Mouse (Mus musculus) limb, embryonic 11.5 days (tissue): ENCODE measurements around the gene Bscl2. TPM values are rescaled to one million over a fixed set of nuclear protein-coding genes. Genes with fewer than 3 reads are reported as not detected.

Experiments used
- ATAC-seq: fragments of 200-750 bp; cut with Nextera tagmentation; 2 replicates; pipeline ENCODE4 v1.8.0; 2017; ENCODE audit warnings: low read depth; ENCODE audit not compliant: insufficient number of reproducible peaks, low FRiP score, low TSS enrichment
- DNase-seq: peaks from one replicate; pipeline ENCODE4 v3.0.0-alpha.2; 2015; ENCODE audit warnings: low spot score
- H3K27ac ChIP-seq: fragments of 300-500 bp; sonication (generic); replicated peaks from 2 replicates; pipeline ENCODE4 v1.5.1; 2014; ENCODE audit warnings: low read depth, mild to moderate bottlenecking, low read length
- H3K27me3 ChIP-seq: fragments of 300-500 bp; sonication (generic); 2 replicates; pipeline ENCODE4 v1.6.1; 2014; ENCODE audit warnings: mild to moderate bottlenecking, low read length, mixed read lengths; ENCODE audit not compliant: control insufficient read depth, insufficient read depth
- H3K36me3 ChIP-seq: fragments of 300-500 bp; sonication (generic); 2 replicates; pipeline ENCODE4 v1.6.1; 2014; ENCODE audit warnings: mild to moderate bottlenecking, low read length, moderate library complexity, mixed read lengths; ENCODE audit not compliant: control insufficient read depth, insufficient read depth
- H3K4me1 ChIP-seq: fragments of 300-500 bp; sonication (generic); 2 replicates; pipeline ENCODE4 v1.6.1; 2014; ENCODE audit warnings: low read length, mixed read lengths; ENCODE audit not compliant: control insufficient read depth, insufficient read depth
- H3K4me2 ChIP-seq: fragments of 300-500 bp; sonication (generic); 2 replicates; pipeline ENCODE4 v1.6.1; 2014; ENCODE audit warnings: low read depth, mild to moderate bottlenecking, moderate library complexity; ENCODE audit not compliant: severe bottlenecking
- H3K4me3 ChIP-seq: fragments of 300-500 bp; sonication (generic); 2 replicates; pipeline ENCODE4 v1.5.1; 2014; ENCODE audit warnings: low read depth, low read length
- H3K9ac ChIP-seq: fragments of 300-500 bp; sonication (generic); 2 replicates; pipeline ENCODE4 v1.6.1; 2014; ENCODE audit warnings: mild to moderate bottlenecking, low read length
- H3K9me3 ChIP-seq: fragments of 300-500 bp; sonication (generic); 2 replicates; pipeline ENCODE4 v1.6.1; 2016; ENCODE audit warnings: low read length; ENCODE audit not compliant: control insufficient read depth
- WGBS: fragments of 180-500 bp; shearing (Covaris S2); extraction: QIAGEN DNeasy Blood & Tissue Kit; methylation state at CpG from one replicate; pipeline ENCODE4 v1.1.7; 2014; 5-methylcytosine and 5-hydroxymethylcytosine counted together
- polyA plus RNA-seq: library from polyadenylated mRNA; unstranded; fragments of >200 nt; fragmentation: Nextera tagmentation; extraction: Ambion mirVana; gene quantifications from 2 replicates; pipeline ENCODE4 v1.2.1, GENCODE M21; 2014

The Bscl2 gene
- polyA plus RNA-seq, 1 experiment from 2014 or later: 34.1 TPM

DNA sequence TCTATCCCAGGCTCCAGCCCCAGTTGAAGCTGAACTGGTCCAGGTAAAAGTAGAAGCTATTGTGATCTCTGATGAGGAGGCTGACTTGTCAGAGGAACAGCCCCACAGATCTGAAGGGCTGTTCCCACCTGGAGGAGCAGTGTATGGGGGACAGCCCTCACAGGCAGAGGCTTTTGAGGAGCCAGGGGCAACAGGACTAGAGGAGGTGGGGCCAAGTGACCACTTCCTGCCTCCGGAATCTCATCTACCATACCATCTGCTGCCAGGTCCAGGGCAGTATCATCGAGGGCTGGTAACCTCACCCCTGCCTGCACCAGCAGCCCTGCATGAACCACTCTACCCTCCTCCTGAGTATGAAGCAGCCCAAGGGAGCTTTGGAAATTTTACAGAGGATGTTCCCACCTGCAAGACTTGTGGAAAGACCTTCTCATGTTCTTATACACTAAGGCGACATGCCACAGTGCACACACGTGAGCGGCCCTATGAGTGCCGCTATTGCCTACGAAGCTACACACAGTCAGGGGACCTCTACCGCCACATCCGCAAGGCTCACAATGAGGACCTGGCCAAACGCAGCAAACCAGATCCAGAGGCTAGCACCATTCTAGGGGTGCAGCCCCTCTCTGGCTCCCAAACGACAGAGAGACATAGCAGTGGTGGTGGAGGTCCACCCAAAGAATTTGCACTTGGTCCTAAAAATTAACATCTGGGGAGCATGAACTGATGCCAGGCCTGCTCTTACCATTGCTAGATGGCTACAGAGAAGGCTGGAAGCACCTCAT is 33.2 kb upstream of the Bscl2 start:
- no peak overlapping the region for H3K9ac ChIP-seq
- no peaks in the 10 kb centered on the region for H3K9me3 ChIP-seq
- DNase-seq (no peak), ATAC-seq (no peak)
- H3K36me3 ChIP-seq: peaks cover 7% of the 10 kb centered on the region; the same call in 1 of the 2 replicates
- no peak overlapping the region for H3K27ac ChIP-seq
- no peak overlapping the region for H3K4me2 ChIP-seq
- H3K27me3 ChIP-seq: no peaks in the 10 kb centered on the region
- 92% methylated on average over 11 of the region's 11 CpGs for WGBS
- no peak overlapping the region for H3K4me3 ChIP-seq
- H3K4me1 ChIP-seq: 0 out of 2 replicates have a peak, but pooled peaks cover 4% of the 10 kb centered on the region

DNA sequence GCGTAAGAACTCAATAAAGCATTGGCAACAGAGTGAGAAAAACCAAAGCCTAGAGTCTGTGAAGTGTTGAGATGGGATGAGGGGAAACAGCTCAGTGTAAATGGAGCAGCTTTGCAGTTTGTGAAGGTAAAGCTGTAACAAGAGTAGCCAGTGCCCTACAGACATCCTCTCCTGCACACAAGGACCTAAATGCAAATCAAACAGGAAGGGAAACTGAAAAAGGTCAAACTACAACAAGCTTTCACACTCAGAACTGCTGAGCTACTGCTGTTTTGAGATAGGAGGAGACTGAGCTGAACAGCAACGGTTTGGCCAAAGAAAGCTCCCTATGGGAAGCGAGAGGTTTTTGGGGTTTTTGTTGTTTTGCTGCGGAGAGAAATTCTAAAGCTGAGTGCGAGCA is 30.5 kb upstream of the Bscl2 start:
- ATAC-seq (no peak), DNase-seq (no peak)
- no peak overlapping the region for H3K27ac ChIP-seq
- H3K9ac ChIP-seq: no peak overlapping the region
- H3K27me3 ChIP-seq: no peaks in the 10 kb centered on the region
- 0 out of 2 replicates have a peak, but pooled peaks cover 4% of the 10 kb centered on the region for H3K4me1 ChIP-seq
- 92% methylated on average over 5 of the region's 5 CpGs for WGBS
- no peaks in the 10 kb centered on the region for H3K9me3 ChIP-seq
- H3K36me3 ChIP-seq: peaks cover 10% of the 10 kb centered on the region
- H3K4me2 ChIP-seq: no peak overlapping the region
- no peak overlapping the region for H3K4me3 ChIP-seq

- H3K4me2 ChIP-seq: no peak overlapping the region
- no peak overlapping the region for H3K27ac ChIP-seq
- no peak overlapping the region for H3K4me3 ChIP-seq
- H3K9ac ChIP-seq: no peak overlapping the region
- no peaks in the 10 kb centered on the region for H3K9me3 ChIP-seq
- WGBS: 88% methylated on average over 11 of the region's 11 CpGs
- H3K36me3 ChIP-seq: peaks cover 16% of the 10 kb centered on the region
- ATAC-seq (no peak), DNase-seq (no peak)
- no peaks in the 10 kb centered on the region for H3K27me3 ChIP-seq
- H3K4me1 ChIP-seq: peaks cover 8% of the 10 kb centered on the region
Observed at GRCm38 (mm10) chr19:8815812-8816211, 21.5 kb upstream of the Bscl2 start.

GRCm38 (mm10) chr19:8817001-8817400 is 20.3 kb upstream of the Bscl2 start:
- 0 out of 2 replicates have a peak overlapping the region, but pooled peaks have one; percentile 0 for H3K4me3 ChIP-seq

DNA sequence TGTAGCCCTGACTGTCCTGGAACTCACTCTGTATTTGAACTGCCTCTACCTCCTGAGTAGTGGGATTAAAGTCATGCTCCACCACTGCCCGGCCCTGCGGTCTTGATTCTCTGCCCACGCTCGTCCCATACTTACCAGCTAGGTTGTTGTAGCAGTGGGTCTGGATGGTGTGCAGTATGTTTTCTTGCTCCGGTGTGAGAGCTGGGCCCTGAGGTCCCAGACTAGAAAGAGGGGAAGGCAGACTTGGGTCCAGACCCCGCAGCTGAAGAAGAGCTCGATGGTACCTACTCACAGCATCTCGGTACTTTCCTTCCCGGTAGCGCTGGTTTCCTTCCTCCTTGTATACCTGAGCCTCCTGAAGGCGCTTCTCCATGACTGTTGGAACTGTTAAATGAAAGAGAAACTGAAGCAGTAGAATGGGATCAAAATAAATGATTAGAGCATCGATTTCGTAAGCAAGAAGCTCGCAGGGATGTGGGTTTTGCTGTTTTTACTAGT is 18.9 kb upstream of the Bscl2 start:
- Histone ChIP-seq H3K4me2 (peak overlapping the region; percentile 82), H3K4me3 (peak overlapping the region; percentile 100), H3K9ac (peak overlapping the region; percentile 76), H3K4me1 (peaks cover 14% of the 10 kb centered on the region), H3K27ac (peak overlapping the region; percentile 91), H3K36me3 (peaks cover 13% of the 10 kb centered on the region; the same call in 1 of the 2 replicates), H3K27me3 (no peaks in the 10 kb centered on the region), H3K9me3 (no peaks in the 10 kb centered on the region)
- ATAC-seq: no peak
- 30% methylated on average over 14 of the region's 14 CpGs for WGBS
- no peak for DNase-seq

More at GRCm38 (mm10) chr19:8817001-8817400, 20.3 kb upstream of the Bscl2 start:
- WGBS: 91% methylated on average over 3 of the region's 3 CpGs
- Histone ChIP-seq H3K36me3 (peaks cover 13% of the 10 kb centered on the region), H3K4me2 (no peak overlapping the region), H3K27me3 (no peaks in the 10 kb centered on the region), H3K4me1 (peaks cover 10% of the 10 kb centered on the region), H3K9ac (no peak overlapping the region), H3K27ac (no peak overlapping the region), H3K9me3 (no peaks in the 10 kb centered on the region)
- DNase-seq (no peak), ATAC-seq (no peak)

DNA sequence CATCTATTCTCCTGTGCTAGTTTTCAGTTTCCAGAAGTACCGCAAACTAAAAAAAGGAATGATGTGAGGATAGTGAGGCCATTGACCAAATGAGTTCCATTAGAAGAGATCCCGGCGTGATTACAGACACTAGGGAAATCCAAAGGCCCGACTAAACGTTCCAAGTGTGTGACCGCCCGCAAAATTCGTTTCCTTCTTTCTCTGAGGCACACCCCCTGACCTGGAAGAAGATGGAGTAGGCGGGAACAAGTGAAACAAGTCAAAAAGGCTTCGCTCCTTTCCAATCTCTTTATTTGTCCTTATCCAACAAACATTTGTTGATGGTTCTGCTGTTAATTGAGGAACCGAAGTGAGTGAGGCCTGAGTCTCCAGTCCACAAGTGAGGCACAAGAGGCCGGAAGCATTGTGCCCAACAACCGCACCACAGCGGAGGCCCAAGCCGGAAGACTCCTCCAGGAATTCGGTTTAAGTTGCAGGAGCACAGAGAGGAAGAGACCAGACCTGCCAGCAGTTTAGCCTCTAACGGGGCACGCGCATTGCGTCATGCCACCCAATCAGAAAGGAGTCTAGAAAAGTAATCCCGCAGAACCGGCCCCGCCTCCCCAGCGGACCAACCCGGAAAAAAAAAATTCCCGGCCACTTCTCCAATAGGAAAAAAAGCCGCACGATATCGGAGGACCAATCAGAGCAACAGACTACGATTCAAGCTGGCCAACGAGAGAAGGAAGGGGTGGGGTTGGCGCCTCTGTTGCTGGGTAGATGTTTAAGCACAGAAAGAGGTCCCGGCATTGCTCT is 18.3 kb upstream of the Bscl2 start, which contains the start of gene Ttc9c:
Gene Ttc9c, minus strand, starts transcription at position 533 of the 795 bp plus-strand sequence.
- no peaks in the 10 kb centered on the region for H3K9me3 ChIP-seq
- under 1% methylated on average over 33 of the region's 33 CpGs for WGBS
- peak within 1 kb of the TSS; percentile 82 for H3K4me2 ChIP-seq
- peak within 1 kb of the TSS; percentile 100 for H3K4me3 ChIP-seq
- DNase-seq (peak; percentile 98), ATAC-seq (peak; percentile 95)
- peaks cover 13% of the 10 kb centered on the region; the same call in 1 of the 2 replicates for H3K36me3 ChIP-seq
- H3K4me1 ChIP-seq: peaks cover 14% of the 10 kb centered on the region
- H3K27me3 ChIP-seq: no peaks in the 10 kb centered on the region
- peak within 1 kb of the TSS; percentile 98 for H3K27ac ChIP-seq
- H3K9ac ChIP-seq: peak within 1 kb of the TSS; percentile 95

- no peaks in the 10 kb centered on the region for H3K27me3 ChIP-seq
- H3K36me3 ChIP-seq: peaks cover 7% of the 10 kb centered on the region; the same call in 1 of the 2 replicates
- H3K27ac ChIP-seq: peak within 1 kb of the TSS; percentile 98
- H3K9ac ChIP-seq: peak within 1 kb of the TSS; percentile 95
- H3K4me3 ChIP-seq: peak within 1 kb of the TSS; percentile 100
- DNase-seq: peak; percentile 95
- whole genome bisulfite sequencing: under 1% methylated on average over 77 of the region's 83 CpGs
- no peaks in the 10 kb centered on the region for H3K9me3 ChIP-seq
- H3K4me1 ChIP-seq: peaks cover 14% of the 10 kb centered on the region
- peak; percentile 96 for ATAC-seq
- H3K4me2 ChIP-seq: peak within 1 kb of the TSS; percentile 82
Observed at GRCm38 (mm10) chr19:8819596-8820423, 17.5 kb upstream of the Bscl2 start, which contains the start of gene Hnrnpul2. Hnrnpul2 (plus strand) TSS chr19:8820010.
